Mouse (Mus musculus) frontal cortex, adult (tissue): ENCODE measurements around the gene Adgrf2.

ENCODE experiments used
- ATAC-seq: cut with Nextera tagmentation; 2 replicates; pipeline ENCODE4 v1.9.2; 2017; ENCODE audit warnings: mild to moderate bottlenecking, moderate library complexity, mixed read lengths; ENCODE audit not compliant: low TSS enrichment

Adgrf2 gene

GRCm38 (mm10) chr17:42741801-42742217 is at the start of gene Adgrf2:
Gene Adgrf2, minus strand, starts transcription at chr17:42742179.
- no peak for ATAC-seq

GRCm38 (mm10) chr17:42790787-42791186 is 48.8 kb upstream of the Adgrf2 start:
- ATAC-seq = peak; percentile 56

- ATAC-seq = no peak
Measured at GRCm38 (mm10) chr17:42789723-42790122, 47.7 kb upstream of the Adgrf2 start.

GRCm38 (mm10) chr17:42788686-42789453 is 46.9 kb upstream of the Adgrf2 start:
- ATAC-seq = no peak

- peak; percentile 96 for ATAC-seq
Measured at GRCm38 (mm10) chr17:42782156-42782757, 40.3 kb upstream of the Adgrf2 start.

GRCm38 (mm10) chr17:42753791-42754190 is 11.8 kb upstream of the Adgrf2 start:
- ATAC-seq = no peak

GRCm38 (mm10) chr17:42752173-42752572 is 10.2 kb upstream of the Adgrf2 start:
- no peak for ATAC-seq

- ATAC-seq = peak; percentile 51; the same call in 1 of the 2 replicates
Measured at GRCm38 (mm10) chr17:42745657-42746420, 3.9 kb upstream of the Adgrf2 start.

- peak; percentile 93 for ATAC-seq
Measured at GRCm38 (mm10) chr17:42742823-42743222, 844 bp upstream of the Adgrf2 start.

- ATAC-seq = no peak
Measured at GRCm38 (mm10) chr17:42738794-42739193, 3.2 kb downstream of the Adgrf2 start.

- no peak for ATAC-seq
Measured at GRCm38 (mm10) chr17:42717161-42717560, 24.8 kb downstream of the Adgrf2 start.

- no peak for ATAC-seq
Measured at GRCm38 (mm10) chr17:42714991-42715390, 27.0 kb downstream of the Adgrf2 start.

- ATAC-seq = peak; percentile 98
Measured at GRCm38 (mm10) chr17:42710717-42711116, 31.3 kb downstream of the Adgrf2 start.

- ATAC-seq = peak; percentile 71
Measured at GRCm38 (mm10) chr17:42705611-42706010, 36.4 kb downstream of the Adgrf2 start.

- peak; percentile 85 for ATAC-seq
Measured at GRCm38 (mm10) chr17:42702198-42702597, 39.8 kb downstream of the Adgrf2 start.

GRCm38 (mm10) chr17:42694730-42695129 is 47.2 kb downstream of the Adgrf2 start:
- ATAC-seq = peak; percentile 75

GRCm38 (mm10) chr17:42692136-42692535 is 49.8 kb downstream of the Adgrf2 start, which contains the start of gene Adgrf4:
Gene Adgrf4, minus strand, starts transcription at chr17:42692284.
- ATAC-seq = peak; percentile 45; the same call in 1 of the 2 replicates

- ATAC-seq = no peak
Measured at GRCm38 (mm10) chr17:42690531-42690930, 51.4 kb downstream of the Adgrf2 start.
